Mouse (Mus musculus): ENCODE data around the gene Gm49450.
A peak's percentile ranks its signal among the peaks of the same experiment; 100 is the strongest.

The Gm49450 gene

GRCm38 (mm10) chr15:98953401-98954356, at the start of gene Gm49450, which contains the start of gene Tuba1a:
Gm49450 (minus strand) TSS chr15:98953551.
Tuba1a (minus strand) TSS chr15:98953703.
- DNase-seq (ENCODE audit: low spot score): peak; percentile 90

DNA sequence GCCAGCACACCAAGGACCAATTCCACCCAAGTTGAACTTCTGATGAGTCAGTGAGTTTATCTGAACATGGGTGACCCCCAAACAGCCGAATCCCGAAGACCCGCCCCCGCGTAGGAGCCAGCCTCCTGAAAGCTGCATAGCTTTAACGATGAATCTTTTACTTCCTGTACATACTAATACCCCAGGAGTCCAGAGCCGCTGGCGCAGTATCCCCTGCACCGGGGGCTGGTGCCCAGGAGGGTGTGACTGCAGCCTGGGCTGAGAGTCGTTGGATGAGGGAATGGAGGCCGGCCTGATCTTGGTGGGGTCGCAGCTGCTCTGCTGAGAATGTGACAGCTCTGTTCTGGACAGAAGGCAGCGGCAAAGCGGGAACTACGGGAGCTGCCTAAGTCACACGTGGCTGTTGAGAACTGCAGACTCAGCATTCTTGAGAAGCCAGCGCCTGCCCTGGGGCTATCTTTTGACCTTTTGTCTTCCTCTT, 48.1 kb upstream of the Gm49450 start:
- peak; percentile 70 for DNase-seq (ENCODE audit: low spot score)

GRCm38 (mm10) chr15:99000535-99001283, 47.4 kb upstream of the Gm49450 start:
- peak; percentile 77 for DNase-seq (ENCODE audit: low spot score)

DNA sequence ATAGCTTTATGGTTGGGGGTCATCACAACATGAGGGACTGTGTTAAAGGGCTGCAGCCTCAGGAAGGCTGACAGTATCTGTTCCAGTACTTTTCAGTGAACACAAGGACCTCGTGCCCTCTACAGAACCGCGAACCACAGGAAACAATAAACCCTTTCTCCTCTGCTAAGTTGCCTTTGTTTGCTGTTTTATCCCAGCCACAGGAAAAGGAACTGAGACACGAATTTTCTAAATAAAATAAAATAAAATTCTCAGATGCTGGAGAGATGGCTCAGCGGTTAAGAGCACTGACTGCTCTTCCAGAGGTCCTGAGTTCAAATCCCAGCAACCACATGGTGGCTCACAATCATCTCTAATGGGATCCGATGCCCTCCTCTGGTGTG, 45.4 kb upstream of the Gm49450 start:
- no peak for DNase-seq (ENCODE audit: low spot score)

DNA sequence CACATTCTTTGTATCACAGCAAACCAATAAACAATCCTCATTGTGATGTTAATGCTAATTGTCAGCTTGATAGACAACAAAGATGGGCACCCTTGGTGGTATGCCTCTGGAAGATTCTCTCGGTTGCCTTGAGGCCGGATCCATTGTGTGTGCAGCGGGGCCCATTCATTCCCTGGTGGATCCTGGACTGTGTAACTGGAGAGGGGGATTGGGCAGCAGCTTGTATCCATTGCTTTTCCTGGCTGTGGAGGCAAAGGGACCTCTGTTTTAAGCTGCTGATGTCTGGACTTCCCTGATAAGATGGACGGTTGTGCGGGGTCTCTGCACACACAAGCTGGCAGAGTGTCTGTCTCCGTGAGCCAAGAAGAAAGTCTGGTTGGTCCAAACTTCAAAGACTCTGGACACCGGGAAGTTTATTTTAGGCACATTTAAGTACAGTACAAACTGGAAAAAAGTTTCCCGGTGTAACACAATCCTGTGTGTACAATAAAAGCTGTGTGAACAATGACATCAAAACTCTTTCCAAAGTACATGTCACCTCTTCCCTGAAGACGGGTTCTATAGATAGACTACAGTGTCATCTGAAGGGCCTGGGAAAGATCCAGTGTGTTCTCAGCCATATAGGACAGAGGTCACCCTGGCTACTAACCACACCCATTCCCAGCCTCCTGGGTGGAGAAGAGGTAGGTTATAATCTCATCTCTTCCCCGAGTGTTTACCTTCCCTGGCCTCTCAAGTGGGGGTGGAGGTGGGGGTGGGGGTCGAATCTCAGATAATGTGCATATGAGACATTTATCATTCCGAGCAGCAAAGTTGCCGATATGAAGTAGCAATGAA, 44.8 kb upstream of the Gm49450 start:
- DNase-seq (ENCODE audit: low spot score): no peak

DNA sequence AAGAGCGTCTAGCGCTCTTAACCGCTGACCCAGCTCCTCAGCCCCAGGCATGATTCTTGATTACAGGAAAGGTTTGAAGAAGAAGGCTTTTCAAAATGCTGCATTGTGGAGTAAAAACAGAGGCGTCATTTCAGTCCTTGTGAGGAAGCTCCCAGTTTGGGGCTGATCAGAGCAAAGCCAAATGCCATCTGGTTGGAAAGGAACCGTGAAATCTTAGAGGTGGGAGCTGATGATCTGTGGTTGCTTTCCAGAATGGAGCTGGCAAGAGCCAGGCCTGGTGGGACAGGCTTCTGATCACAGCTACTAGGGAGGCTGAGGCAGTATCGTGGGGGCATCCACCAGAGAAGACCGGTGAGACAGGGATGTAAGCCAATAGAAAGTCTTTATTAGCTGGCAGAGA, 43.5 kb upstream of the Gm49450 start:
- DNase-seq (ENCODE audit: low spot score): no peak

GRCm38 (mm10) chr15:98994957-98995520, 41.7 kb upstream of the Gm49450 start:
- no peak for DNase-seq (ENCODE audit: low spot score)

DNA sequence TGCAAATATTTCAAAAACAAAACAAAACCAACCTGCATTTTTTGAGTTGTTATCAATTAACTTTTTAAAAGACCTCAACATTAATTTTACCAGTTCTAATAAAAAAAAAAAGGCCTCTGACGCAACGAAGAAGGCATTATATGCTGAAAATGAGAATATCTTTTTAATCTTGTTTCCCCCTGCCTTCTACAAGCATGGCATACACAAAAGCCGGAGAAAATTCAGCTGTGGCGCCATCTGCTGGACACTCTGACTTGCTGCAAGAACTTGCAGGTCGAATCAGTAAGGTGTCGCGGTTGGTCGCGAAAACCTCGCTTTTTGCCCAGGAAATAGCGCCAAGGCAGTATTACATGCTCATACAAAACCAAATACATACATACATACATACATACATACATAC, 40.5 kb upstream of the Gm49450 start:
- DNase-seq (ENCODE audit: low spot score): peak; percentile 92

- DNase-seq (ENCODE audit: low spot score): peak; percentile 97
Observed at GRCm38 (mm10) chr15:98993093-98993793, 39.9 kb upstream of the Gm49450 start.

DNA sequence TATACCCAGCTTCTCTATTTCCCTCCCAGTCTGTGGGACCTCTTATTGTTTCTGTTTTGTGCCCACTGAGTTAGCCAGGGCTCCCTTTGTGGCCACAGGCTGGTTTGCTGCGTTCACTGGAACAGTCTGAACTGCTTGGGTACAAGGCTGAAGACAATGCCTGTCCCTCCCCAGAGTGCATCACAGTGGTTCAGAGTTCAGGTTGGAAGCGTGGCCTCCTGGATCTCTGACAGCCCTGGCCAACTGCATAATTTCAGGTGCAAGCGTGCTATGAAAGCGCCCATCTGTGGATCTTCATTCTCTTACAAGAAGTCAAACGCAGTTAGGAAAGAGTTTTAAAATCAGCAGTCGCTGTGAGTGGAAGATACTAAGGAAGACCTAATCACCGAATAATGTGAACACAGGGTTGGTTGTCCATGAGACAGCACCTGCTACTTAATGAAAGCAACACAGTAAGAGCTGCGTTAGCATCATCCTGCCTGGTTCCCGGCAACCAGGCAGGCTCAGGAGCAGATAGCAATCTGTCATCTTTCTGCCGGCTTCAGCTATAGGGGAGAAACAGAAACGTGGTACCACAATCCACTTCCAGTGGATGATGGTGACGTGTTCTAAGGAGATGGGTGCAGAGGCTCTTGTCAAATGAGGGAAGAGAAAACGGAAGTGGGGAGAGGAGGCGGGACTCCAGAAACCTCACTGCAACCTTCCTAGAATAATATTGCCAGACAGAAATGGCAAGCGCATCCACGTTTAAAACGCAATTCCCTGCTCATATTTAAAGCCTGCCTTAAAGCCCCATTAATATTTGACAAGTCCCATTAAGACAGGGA, 38.9 kb upstream of the Gm49450 start:
- no peak for DNase-seq (ENCODE audit: low spot score)

- no peak for DNase-seq (ENCODE audit: low spot score)
Observed at GRCm38 (mm10) chr15:98991540-98992050, 38.2 kb upstream of the Gm49450 start.

GRCm38 (mm10) chr15:98990669-98991539, 37.6 kb upstream of the Gm49450 start:
- peak; percentile 81 for DNase-seq (ENCODE audit: low spot score)

DNA sequence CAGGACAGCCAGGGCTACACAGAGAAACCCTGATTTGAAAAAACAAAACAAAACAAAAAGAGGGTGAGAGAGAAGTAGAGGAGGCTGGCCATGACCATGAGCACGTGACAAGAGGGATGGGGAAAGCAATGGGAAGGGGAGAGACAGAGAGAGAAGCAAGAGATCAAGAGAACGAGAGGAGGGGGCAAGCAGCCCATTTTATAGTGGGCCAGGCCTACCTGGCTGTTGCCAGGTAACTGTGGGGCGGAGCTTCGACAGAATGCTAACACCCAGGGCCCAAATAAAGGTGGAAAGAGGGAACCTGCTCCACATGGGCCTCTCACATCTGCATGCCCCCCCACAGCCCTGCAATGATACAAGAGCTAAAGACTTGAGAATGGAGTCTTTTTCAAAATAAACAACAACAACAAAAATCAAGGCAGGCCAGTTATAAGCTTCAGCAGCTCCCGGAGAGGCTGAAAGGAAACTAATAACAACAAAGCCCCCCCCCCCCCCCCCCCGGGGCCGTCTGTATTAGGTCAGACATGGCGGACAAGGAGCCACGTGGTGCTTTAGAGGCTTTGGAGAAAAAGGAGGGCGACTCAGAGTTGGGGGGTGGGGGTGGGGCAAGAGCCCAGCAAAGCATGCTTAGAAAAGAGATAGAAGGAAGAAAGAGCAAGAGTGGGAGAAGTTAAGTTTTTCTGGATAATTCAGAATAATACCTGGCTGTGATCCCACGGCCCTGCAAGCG, 36.5 kb upstream of the Gm49450 start:
- no peak for DNase-seq (ENCODE audit: low spot score)

DNA sequence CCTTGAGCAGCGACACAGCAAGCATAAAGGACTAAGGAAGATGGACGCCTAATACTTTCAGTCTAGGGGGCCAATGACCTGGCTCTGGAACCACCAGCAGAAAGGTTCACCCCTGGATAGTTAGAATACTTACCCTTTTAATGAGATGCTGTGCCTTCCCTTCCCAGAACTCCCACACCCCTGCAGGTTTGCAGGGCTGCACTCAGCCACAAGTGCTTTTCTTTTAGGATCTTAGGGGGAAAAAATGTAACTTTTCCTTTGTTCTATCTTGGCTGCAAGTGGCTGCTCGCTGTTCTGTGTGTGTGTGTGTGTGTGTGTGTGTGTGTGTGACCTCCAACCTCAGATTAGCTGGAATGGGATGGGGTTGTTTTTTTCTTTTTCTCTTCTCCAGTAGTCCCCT, 35.4 kb upstream of the Gm49450 start:
- DNase-seq (ENCODE audit: low spot score): no peak

DNA sequence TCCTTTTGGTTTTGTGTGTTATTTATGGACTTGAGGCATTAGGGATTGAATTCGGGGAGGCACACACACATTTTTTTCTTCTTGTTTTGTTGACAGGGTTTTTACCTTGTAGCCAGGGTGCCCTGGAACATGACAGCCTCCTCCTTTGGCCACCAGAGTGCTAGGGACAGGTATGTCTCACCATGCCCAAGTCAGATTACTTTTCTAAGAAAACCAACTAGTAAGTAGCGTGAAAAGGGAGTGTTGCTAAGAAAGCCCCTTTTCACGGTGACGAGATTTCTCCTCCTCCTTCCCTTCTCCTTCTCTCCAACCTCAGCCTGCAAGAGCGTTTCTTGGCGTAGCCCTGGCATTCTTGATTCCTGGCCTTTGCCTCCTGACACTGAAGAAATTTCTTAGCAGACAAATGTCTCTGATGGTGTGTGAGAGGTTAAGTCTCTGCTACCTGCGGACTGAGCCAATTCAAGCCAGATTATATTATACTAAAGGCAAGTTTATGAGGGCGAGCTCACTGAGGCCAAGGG, 34.4 kb upstream of the Gm49450 start:
- DNase-seq (ENCODE audit: low spot score): no peak

DNA sequence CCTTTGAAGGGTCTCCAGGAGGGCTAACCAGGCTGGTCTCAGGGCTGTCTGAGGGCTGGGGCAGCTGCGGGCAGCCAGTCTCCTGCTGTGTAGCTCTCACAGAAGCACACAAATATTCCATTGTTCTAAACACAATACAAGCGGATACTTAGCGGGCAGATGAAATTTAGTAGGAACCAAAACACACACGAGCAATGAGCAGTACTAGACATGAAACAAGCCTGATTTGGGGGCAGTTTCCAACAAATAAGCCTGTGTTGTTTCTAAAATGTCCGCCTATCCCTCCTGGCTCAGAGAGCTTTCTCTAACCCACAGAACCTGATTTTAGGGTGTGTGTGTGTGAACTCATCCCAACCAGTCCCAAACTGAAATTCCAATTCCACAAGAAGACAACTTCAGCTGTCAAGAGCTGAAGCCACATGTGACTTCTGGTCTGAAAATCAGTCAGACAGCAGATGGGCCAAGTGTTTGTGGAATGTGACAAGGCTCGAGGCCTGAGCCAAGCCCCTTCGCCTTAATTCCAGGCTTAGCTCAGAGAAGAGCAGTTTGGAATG, 33.8 kb upstream of the Gm49450 start:
- DNase-seq (ENCODE audit: low spot score): no peak

DNA sequence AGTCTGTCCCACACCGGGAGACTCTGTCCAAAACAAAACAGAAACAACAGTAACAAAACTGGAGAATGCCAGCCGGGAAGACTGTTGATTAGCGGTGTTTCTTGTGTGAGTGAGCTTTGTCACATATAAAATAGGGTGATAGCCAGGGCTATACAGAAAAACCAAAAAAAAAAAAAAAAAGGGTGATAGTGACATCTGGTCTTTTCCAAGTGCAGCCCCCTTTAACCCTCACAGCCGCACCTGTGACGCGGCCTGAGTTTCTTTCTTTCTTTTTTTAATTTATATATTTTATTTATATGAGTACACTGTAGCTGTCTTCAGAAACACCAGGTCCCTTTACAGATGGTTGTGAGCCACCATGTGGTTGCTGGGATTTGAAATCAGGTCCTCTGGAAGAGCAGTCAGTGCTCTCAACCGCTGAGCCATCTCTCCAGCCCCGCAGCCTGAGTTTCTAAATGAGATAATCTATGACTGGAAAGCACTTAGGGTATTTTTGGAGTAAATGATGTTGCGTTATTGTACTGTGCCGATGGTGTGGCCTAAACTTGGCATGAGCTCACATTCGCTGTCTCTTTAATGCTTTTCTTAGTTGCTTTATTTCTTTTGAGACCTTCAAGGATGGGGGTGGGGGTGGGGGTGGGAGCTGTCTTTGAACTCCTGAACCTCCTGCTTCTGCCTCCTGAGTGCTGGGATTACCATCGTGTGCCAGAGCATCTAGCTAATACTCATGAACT, 32.8 kb upstream of the Gm49450 start:
- no peak for DNase-seq (ENCODE audit: low spot score)

Measured in testis, postnatal 10 days (tissue).